Mouse (Mus musculus) liver, postnatal 0 days (tissue): ENCODE data around the gene Xrcc2.

ENCODE experiments used
- CTCF ChIP-seq: sonication (generic); IDR thresholded peaks from 2 replicates; pipeline ENCODE4 v1.5.1; 2016; ENCODE audit warnings: antibody characterized with exemption, low read depth
- EP300 ChIP-seq: IDR thresholded peaks from 2 replicates; pipeline ENCODE4 v1.6.1; 2016; ENCODE audit warnings: antibody characterized with exemption, low read depth, mild to moderate bottlenecking

- TF ChIP-seq CTCF (no peak), EP300 (no peak)
These were observed 45.9 kb upstream of the Xrcc2 start for GRCm38 (mm10) chr5:25751552-25751951.
